Mouse (Mus musculus) embryonic fibroblast, embryonic 13.5 days (primary cell): ENCODE measurements around the gene Fam169a.

Source experiments
- CTCF ChIP-seq: IDR thresholded peaks from 2 replicates; pipeline ENCODE4 v1.5.1; 2011; ENCODE audit warnings: mild to moderate bottlenecking, control low read depth, low read length, moderate library complexity, borderline replicate concordance; ENCODE audit not compliant: insufficient read depth
- POLR2A ChIP-seq: IDR thresholded peaks from 2 replicates; pipeline ENCODE4 v1.6.1; 2011; ENCODE audit warnings: low read depth, mild to moderate bottlenecking, control low read depth, low read length, moderate library complexity

DNA sequence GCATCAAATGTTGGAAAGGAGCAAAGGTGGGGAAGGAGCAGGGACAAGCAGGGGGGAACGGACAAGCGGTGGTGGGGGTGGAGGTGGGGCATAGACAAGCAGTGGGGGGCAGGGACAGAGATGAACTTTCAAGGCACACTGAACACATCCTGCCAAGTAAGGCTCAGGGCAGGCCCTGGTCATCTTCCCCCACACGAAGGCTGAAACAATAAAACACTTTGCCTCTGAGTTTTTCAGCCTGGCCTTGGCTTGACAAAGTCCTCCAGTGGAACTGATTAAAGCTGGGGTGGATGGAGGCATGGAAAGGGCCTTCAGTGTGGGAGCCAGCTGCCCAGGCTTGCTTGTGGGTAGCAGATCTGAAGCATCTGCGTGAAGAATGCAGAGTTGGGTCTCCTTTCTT lies 9.3 kb upstream of the Fam169a start:
- TF ChIP-seq POLR2A (no peak), CTCF (no peak)
